Mouse (Mus musculus) embryo, embryonic 11 days (tissue): ENCODE measurements at regions not wholly inside any gene's neighbourhood (a gene's known extent, or its start where the extent isn't known, plus 50 kb on each side); places are given as distances from the start of the nearest gene placed in this dataset.

Experiments used
- DNase-seq: peaks from one replicate; pipeline ENCODE4 v3.0.0-alpha.2; 2015

DNA sequence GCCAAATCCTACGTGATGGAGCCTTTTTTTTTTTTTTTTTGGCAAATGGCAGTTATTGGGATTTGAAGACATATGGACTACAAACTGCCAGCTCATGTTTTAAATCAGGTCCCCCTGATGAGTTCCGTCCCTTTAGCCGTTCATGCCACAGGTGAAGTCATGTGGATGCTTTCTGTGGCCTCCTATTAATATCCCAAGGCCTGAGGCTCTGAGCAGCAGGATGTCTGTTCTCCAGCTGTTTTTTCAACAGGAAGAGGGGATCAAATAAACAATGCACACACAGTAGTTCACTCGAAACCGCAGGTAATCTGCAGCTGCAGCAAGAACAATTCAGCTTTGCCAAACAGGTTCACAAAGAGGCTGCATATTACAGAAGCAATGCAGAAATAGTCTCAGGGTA lies 112.1 kb downstream of the Dusp6 start:
- DNase-seq, result no peak

DNA sequence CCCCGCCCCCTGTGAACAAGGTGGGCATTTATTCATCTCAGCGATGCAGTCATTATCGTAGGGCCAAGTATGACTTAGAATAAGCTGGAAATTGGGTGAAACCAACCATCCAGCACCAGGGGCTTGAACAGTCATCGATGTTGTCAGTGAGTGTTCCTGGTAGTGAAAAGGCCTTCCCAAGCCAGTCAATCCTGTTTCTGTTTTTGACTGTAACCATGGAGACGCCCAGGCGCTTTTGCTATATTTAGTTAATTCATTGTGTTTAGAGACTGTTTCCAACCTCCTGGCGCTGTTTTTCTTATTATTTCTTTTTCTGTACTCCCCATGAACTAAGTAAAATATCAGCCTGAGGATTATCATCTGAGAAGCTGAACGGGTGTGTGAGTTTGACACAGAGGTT lies 113.4 kb downstream of the Dusp6 start:
- no peak for DNase-seq

DNA sequence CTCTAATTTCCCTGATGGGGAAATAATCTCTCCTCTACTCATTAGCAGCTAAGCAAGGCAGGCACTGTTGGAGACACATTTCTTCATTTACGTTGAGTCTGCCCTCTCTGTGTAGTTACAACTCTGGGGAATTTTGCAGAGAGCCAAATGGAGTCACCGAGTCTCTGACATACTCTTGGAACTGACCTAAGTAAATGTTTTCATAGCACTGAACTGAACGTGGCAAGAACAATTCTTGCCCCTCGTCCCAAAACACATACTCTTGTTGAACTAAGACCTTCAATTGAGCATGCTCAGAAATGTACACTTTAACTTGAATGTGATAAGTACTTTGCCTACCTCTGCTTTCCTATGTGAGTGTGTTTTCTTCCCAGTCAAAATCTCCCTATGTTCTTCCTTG lies 114.5 kb downstream of the Dusp6 start:
- no peak for DNase-seq

DNA sequence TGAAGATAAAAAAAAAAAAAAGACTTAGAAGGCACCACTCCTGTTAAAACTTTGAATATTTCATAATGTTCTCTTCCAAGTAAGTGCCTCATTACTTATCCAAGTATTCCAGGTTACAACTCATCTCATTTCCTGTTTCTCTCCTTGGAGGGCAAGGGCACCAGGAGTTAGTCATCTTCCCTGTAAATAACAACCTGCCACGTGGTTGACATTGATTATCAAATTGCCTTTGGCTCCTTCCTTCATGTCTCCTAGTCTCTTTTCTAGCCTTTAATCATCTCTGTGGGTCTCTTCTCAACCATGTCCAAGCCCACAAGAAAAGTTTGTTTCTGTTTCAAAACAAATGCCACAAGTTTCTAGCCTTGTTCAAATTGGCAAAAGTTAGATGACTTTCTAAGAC lies 116.1 kb downstream of the Dusp6 start:
- no peak for DNase-seq

DNA sequence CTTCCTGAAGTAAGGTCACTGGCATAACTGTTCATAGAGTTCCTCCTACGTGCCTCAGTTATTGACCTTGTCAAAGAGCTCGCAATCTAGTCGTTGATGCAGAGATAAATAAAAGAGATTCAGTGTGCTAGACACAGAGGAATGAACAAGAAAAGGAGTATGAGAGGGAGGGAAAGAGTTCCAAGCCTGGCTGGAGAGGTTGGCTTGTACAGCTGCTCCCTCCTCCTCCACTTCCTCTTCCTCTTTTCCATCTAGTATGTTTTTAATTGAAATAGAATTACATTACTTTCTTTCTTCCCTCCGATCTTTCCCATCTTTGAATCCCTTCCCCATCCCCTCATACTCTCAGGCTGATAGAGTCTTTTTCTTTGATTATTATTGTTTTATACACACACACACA lies 117.1 kb downstream of the Dusp6 start:
- DNase-seq, result no peak

DNA sequence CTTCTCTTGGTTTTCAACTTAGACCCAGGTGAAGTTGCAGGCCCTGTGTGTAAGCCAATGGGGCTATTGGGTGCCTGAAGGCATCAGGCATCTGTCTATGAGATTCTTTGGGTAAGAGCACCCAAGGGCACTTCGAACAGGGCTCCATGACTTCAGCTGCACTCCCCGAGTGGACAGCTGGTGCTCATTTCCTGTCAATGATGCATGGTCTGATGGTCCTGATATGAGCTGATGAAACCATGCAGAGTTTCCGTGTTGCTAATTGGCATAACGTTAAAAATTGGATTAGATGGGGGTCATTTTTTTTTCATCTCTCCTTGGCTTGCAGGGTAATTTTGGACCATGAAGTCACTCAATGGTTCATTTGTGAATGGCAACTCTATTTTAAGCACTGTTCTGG lies 120.0 kb downstream of the Dusp6 start:
- no peak for DNase-seq

DNA sequence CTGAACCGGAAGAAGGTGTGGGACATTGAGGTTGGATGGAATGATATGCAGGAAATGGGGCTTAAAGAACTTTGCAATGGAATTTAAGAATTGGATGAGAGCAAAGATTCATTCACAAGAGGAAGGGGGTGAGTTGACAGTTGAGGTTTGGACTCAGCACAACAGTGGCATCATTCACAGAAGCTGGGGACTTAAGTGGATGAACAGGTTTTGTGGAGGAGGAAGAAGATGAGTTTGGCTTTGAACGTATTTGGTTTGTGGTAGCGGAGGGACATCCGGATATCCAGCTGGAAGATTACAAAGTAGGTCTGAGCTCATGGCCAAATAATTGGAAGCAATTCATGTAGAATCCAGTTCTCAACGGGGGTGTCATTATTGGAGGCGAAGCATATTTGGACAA lies 121.3 kb downstream of the Dusp6 start:
- no peak for DNase-seq

DNA sequence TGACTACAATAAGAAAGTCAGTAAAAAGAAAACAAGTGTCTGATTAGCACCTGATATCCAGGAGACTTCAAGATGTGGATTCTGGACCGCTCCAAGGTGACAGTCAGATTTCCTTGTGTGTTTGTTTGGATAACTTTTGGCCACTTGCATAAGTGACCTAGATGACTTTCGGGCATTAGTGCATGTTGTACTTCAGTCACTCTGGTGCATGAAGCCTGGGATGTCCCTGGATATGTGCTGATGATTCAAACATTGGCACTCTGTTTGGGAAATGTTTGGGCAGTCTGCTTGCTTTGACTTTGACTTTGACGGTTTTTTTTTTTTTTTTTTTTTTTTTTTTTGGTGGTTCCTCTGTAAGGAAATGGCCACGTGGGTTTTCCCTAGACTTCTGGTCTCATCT lies 121.8 kb downstream of the Dusp6 start:
- DNase-seq, result no peak

DNA sequence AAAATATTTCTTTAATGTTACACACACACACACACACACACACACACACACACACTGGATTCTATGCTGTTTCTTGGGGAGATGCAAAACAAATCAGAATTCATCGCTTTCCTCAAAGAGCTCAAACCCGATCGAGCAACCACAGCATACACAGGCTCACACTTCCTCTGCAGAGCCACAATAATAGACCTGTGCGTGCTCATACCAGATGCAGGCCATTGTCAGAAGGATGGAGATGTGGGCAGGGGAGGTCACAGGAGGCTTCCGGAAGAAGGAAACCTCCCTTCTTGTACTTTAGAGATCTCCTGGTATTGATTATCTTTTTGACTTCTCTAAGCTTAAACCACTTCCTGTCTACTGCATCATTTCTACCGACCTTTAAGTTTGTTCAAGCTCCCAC lies 122.8 kb downstream of the Dusp6 start:
- no peak for DNase-seq

DNA sequence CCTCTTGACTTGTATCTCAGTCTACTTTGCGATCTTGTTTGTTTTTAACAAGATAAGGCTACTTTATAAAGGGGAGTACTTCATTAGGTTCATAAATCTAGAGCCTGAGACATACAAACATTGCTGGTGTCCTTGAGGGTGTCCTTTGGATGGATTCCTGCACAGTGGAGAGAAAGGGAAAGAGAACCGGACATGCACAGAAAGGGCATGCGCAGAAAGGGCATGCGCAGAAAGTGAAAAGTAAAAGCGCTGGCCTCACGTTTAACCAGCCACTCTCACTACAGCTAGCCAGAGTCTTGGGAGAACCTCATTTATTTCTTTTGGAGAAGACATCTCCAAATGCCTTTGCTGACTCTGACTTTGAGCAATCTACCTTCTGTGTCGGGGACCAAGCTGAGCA lies 125.5 kb downstream of the Dusp6 start:
- DNase-seq, result no peak

DNA sequence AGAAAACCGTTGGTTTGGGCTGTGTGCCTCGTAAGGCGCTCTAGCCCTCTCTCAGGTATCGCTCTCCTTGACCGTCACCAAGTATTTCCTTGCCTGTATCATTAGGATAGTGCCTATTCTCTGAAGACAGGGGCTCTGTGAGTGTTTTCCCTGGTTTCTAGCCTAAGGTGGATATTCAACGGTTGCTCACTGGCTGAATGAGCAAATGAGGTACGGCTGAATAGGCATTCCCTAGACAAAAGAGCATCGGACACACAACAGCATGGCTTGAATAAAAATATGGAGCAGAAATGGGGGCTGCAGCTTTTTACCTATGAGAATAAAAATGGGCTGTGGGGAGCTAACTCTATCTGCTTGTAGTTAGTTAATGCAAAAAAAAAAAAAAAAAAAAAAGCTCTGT lies 126.0 kb downstream of the Dusp6 start:
- DNase-seq, result no peak

DNA sequence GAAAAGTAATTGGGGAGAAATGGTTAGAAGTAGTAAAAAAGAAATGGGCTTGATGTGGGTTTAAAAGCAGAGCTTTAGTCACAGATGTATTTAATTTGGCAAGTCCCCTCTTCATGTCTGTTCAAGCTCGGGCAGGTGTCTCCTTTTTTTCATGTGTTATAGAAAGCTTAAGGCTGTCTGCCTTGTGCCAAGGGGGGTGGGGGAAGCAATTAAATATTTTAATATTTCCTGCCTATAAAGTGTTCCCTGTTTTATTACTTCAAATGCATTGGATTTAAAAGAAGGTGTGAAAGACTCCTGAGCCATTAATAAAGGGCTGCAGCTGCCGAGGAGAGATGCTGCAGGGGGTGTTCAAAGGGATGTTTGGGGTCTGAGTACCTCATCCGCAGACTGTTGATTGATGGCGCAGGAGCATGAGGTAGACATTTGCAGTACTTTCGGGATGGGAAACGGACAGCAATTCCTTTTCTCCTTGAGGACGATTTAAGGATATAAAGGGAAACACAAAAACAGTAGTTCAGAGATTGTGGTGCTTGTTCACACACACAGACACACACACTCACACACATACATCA lies 127.7 kb downstream of the Dusp6 start:
- no peak for DNase-seq

DNA sequence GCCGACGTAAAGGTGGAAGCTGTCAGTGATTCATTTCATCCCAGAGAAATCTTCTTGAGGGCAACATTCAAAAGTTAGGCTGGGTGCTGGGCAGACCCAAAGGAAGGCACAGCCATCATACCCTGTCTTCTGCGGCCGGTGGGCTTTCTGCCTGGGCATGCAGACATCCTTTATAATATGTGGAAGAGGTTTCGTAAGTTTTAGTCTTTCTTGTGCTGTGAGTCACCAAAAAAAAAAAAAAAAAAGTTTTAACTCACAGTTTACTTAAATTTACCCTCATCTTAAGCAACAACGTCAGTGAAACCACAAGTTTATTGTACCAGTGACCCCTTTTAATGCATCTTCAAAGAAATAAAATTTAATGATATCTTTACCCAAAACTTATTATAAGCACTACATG lies 128.7 kb downstream of the Dusp6 start:
- DNase-seq, result no peak

DNA sequence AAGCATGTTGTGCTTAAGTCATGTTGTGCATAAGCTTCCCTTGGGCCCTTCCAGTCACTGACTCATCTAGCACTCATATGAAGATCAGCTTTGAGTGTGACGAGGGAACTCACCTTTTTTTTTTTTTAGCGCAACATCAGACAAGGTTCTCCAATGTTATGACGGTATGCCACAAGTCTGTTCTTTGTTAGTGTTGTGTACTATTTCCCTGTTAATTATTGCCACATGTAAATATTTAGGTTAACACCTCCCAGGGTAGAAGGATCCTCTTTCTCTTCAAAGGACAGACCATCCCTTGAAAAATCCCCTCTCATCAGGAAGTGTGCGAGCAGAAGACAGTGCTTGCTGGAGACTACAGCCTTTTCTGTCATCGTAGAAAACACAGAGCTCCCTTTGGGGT lies 129.9 kb downstream of the Dusp6 start:
- no peak for DNase-seq

DNA sequence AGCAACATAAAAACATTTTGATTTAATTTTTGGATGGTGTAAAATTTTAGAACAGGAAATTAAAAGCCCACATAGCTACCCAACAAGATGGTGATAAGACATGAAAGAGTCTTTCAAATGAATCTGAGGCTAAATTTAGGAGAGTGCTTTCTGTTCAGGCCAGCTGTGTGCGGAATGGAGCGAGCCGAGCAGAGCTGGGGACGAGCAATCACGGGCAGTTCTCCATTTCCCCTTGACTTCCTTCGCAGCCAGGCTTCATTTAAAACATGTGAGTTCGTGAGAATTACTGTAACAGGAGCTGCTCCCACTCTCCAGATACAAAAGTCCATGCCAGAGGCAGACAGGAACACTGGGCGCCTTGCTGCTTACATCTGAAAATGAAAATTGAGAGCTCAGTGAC lies 130.5 kb downstream of the Dusp6 start:
- DNase-seq, result peak; percentile 49

DNA sequence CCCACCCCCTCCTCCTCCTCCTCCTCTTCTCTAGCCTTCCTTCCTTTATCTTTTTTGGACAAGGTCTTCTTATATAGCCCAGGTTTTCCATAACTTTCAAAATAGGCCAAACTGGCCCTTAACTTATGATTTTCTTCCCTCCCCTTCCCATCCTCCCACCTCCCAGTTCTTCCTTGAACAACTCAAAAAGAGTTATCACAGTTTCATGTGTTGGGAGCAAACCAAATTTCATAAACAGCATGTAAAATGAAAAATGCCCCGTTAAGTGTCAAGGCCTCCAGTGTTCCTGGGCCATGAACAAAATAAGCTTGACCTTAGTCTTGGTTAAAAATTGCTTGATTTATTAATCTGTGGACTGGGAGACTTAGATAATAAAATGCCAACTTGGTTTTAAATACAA lies 132.4 kb downstream of the Dusp6 start:
- no peak for DNase-seq

DNA sequence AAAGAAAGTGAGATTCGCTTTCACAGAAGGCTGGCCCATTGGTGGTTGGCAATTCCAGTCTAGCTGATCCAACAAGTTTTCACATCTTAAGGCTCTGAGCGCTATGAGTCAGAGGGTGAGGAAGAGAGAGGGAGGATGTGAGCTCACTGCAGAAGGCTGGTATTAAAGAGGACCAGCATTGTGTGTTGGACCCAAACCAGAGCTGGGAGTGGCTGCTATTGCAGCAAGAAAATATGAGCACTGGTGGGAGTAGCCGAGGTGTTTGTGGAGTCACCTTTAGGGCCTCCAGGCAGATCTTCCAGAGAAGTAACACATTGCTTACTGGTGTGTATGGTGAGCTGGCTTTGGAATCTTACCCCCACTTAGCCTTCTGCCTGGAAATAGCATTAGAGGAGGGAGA lies 133.6 kb downstream of the Dusp6 start:
- DNase-seq, result no peak

DNA sequence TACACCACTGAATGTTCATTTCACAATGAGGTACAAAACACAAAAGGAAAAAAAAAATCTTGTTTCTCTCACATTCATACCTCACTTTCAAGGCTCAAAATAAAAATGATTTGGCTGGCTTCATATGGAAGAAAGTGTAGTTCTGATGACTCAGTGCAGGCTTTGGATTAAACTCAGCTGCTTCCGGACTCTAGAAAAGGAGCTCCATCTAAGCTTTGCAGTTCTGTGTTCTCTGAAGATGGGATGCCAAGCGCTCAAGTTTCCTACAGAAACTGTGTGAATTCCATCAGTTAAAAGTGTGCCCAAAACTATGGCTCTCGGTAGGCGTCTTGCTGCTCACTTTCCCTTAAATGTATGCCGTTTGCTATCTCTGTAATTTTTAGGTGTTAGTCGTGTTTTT lies 137.0 kb downstream of the Dusp6 start:
- DNase-seq, result no peak

DNA sequence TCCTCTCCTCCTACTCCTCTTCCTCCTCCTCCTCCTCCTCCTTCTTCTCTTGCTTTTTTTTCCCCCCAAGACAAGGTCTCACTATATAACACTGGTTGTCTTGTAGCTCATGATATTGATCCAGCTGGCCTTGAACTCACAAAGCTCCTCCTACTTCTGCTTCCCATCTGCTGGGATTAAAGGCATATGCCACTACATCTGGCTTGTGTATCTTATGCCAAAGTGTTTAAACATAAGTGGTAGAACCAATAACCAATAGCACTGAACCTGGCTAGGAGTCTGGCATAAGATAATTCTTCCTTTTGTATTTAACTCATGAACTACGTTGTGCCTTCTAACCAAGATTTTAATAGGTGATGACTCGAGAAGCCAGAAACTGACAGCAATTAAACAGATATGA lies 143.7 kb downstream of the Dusp6 start:
- DNase-seq, result no peak

DNA sequence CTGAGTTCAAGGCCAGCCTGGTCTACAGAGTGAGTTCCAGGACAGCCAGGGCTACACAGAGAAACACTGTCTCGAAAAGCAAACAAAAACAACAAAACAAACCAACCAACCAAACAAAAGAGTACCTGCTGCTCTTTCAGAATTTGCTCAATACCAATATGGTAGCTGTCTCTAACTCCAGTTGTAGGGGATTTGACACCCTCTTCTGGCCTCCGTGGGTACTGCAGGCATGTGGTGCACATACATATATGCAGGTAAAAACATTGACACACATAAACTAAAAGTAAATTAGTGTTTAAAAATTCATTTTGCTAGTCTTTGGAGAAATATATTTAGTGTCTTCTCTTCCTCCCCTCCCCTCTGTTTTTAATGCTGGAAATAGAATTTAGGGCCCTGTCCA lies 145.8 kb downstream of the Dusp6 start:
- DNase-seq, result no peak

DNA sequence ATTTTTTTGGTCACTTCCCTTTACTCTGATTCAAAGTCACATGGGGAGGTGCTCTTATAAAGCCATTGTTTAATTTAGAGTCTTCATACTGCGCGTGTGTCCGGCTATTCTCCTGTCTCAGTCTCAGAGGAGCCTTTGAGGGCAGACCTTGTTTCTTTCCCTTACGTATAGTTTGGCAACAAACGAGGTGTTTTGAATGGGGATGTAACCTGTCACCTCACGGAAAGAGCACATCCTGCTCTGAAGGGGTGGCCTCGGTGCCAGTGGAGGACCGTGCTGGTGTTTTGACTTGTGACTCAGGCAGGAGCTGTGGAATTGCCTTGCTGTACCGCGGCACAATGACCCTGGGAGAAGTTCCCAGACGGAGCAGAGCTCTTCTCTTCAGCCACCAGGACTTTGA lies 146.7 kb downstream of the Dusp6 start:
- DNase-seq, result no peak

DNA sequence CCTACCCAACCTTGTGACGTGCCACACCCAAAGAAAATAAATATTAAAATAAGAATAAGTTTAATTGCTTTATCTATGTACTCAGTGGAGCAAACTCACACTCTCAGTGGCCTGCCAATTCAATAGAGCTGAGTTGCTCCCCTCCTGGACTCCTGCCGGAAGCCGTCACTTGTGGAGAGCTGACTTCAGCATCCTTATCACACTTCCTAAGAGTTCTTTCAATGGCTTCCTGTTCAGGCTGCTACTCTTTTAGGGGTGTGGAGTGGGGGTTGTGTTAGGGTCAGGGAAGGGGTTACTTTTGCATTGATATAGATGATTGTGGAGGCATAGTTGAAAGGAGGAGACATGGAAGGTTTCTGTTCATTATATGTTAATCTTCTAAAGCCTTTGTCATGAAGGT lies 147.7 kb downstream of the Dusp6 start:
- no peak for DNase-seq

DNA sequence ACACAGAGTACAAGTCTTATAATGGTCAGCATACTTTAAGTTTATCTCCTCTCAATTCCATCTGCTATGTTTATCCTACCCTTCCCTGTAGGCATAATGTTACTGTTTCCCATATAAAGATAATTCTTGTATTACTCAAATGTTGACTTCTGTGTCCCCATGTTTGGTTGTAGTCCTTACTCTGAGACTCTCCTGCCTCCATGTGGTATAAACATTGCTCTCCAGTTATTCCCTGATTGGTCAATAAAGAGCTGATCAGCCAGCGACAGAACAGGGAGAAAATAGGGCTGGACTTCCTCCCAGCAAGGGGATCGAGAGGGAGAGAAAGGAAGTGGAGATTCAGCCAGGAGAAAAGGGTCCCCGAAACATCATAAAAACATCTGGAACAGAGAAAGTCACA lies 150.4 kb downstream of the Dusp6 start:
- DNase-seq, result no peak

DNA sequence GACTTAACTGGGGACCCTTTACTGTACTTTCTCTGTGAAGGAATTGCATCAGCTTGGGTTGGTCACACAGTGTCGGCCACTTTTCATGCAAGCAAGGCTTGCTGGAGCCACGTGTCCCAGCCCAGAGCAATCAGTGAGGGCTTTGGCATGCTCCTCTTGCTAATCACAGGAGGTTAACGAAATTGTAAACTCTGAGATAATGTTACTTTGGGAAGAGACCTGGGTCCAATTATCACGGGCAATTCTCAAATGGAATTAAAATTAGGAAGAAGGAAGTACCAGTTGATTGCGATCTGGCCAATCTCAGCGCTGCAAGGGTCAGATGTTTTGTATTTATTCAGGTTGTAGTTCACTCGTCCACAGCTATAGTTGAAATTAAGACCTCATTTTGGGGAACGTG lies 153.2 kb downstream of the Dusp6 start:
- DNase-seq, result peak; percentile 35

DNA sequence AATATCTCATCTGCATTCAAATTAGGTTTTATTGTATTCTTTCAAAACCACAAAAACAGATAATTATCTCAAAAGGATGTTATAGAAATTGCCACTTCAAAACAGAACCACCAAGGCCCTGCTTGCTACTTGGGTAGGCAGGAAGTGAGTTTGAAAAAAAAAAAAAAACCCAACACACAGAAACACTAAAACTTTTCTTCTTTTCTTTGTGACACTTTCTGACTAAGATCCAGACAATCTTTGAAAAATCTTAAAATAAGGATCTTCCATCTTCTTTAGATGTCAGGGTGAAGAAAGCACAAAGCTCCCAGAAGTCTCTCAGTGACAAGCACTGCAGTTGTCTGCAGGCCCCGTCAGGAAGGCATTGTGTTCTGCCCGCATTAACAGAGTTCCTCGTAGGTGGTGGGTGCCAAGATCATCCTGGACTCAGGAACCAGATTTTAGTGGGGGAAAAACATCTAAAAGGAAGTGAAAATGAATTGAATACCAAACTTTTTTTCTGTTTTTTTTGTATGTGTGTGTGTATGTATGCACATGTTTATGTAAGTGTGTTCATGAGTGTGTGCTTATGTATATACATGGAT lies 154.0 kb downstream of the Dusp6 start:
- DNase-seq, result peak; percentile 24

DNA sequence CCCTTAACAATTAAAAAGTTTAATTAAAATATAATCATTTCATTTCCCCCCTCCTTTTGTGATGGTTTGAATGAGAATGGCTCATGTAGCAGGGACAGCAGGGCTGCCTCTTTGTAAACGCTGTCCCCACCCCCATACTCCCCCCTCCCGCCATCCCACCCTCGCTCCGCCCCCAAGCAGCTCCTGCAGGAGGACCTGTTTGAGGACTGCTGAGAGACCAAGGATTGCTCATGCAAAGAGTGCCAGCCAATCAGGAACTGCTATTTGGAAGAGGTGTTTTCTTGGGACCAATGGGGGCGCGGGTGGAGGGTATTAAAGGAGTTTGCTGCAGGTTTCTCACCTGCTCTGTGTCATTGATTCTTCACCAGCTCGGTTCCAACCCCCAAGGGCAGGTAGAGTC lies 154.6 kb downstream of the Dusp6 start:
- DNase-seq, result peak; percentile 48
